Mouse (Mus musculus) midbrain, embryonic 13.5 days (tissue): ENCODE data around the gene Ly86. TPM values are rescaled to one million over a fixed set of nuclear protein-coding genes. Genes with fewer than 3 reads are reported as not detected.
A peak's percentile ranks its signal among the peaks of the same experiment; 100 is the strongest.

Experiments used
- ATAC-seq: fragments of 200-750 bp; cut with Nextera tagmentation; 2 replicates; pipeline ENCODE4 v1.8.0; 2017; ENCODE audit warnings: mild to moderate bottlenecking, moderate TSS enrichment, moderate library complexity
- H3K27ac ChIP-seq: fragments of 300-500 bp; sonication (generic); 2 replicates; pipeline ENCODE4 v1.5.1; 2015; ENCODE audit warnings: inconsistent platforms, mild to moderate bottlenecking, moderate library complexity
- H3K27me3 ChIP-seq: fragments of 300-500 bp; sonication (generic); 2 replicates; pipeline ENCODE4 v1.6.1; 2015; ENCODE audit warnings: mild to moderate bottlenecking, inconsistent platforms
- H3K36me3 ChIP-seq: fragments of 300-500 bp; sonication (generic); 2 replicates; pipeline ENCODE4 v1.6.1; 2015; ENCODE audit warnings: mild to moderate bottlenecking, inconsistent platforms
- H3K4me1 ChIP-seq: fragments of 300-500 bp; sonication (generic); replicated peaks from 2 replicates; pipeline ENCODE4 v1.6.1; 2015; ENCODE audit warnings: inconsistent platforms
- H3K4me2 ChIP-seq: fragments of 300-500 bp; sonication (generic); replicated peaks from 2 replicates; pipeline ENCODE4 v1.6.1; 2015; ENCODE audit warnings: moderate library complexity, mild to moderate bottlenecking, inconsistent platforms
- H3K4me3 ChIP-seq: fragments of 300-500 bp; sonication (generic); replicated peaks from 2 replicates; pipeline ENCODE4 v1.5.1; 2015; ENCODE audit warnings: mild to moderate bottlenecking, inconsistent platforms
- H3K9ac ChIP-seq: fragments of 300-500 bp; sonication (generic); replicated peaks from 2 replicates; pipeline ENCODE4 v1.6.1; 2015; ENCODE audit warnings: mild to moderate bottlenecking, inconsistent platforms
- H3K9me3 ChIP-seq: fragments of 300-500 bp; sonication (generic); 2 replicates; pipeline ENCODE4 v1.6.1; 2016; ENCODE audit warnings: mild to moderate bottlenecking, inconsistent platforms
- WGBS: fragments of 180-500 bp; shearing (Covaris S2); methylation state at CpG from one replicate; pipeline ENCODE4 v1.1.7; 2015; 5-methylcytosine and 5-hydroxymethylcytosine counted together
- polyA plus RNA-seq: library from polyadenylated mRNA; unstranded; fragments of >200 nt; fragmentation: Nextera tagmentation; extraction: Ambion mirVana; gene quantifications from 2 replicates; pipeline ENCODE4 v1.2.1, GENCODE M21; 2015

Gene Ly86
- polyA plus RNA-seq, 1 experiment from 2014 or later, result 7.0 TPM

- ATAC-seq, result no peak
- Histone ChIP-seq H3K27me3 (no peaks in the 10 kb centered on the region), H3K4me3 (no peak overlapping the region), H3K9me3 (no peaks in the 10 kb centered on the region), H3K4me1 (no peaks in the 10 kb centered on the region), H3K4me2 (no peak overlapping the region), H3K27ac (no peak overlapping the region), H3K9ac (no peak overlapping the region), H3K36me3 (no peaks in the 10 kb centered on the region)
- 94% methylated on average over 10 of the region's 10 CpGs for WGBS
Observed at GRCm38 (mm10) chr13:37355642-37356331, 10.8 kb downstream of the Ly86 start.

GRCm38 (mm10) chr13:37356549-37356948, 11.5 kb downstream of the Ly86 start:
- ATAC-seq, result no peak

DNA sequence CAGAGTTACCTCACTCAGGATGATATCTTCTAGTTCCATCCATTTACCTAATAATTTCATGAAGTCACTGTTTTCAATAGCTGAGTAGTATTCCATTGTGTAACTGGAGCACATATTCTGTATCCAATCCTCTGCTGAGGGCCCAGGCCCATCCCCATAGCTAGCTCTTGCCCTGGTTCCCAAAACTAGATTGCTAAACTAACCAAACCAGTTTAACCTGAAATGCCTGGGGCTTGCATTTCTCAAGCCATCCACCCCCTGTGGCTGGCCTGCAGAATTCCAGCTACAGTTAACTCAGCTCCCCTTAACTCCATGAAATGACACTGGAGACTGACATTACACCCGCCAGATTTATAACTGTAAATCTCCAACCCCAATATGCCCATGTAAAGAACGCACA, 13.1 kb downstream of the Ly86 start:
- Histone ChIP-seq H3K9ac (no peak overlapping the region), H3K4me3 (no peak overlapping the region), H3K27ac (no peak overlapping the region), H3K36me3 (no peaks in the 10 kb centered on the region), H3K9me3 (no peaks in the 10 kb centered on the region), H3K4me2 (no peak overlapping the region), H3K27me3 (no peaks in the 10 kb centered on the region), H3K4me1 (no peaks in the 10 kb centered on the region)
- no peak for ATAC-seq
- 90% methylated on average over 2 of the region's 2 CpGs for WGBS

More at GRCm38 (mm10) chr13:37356549-37356948, 11.5 kb downstream of the Ly86 start:
- Histone ChIP-seq H3K27ac (no peak overlapping the region), H3K36me3 (no peaks in the 10 kb centered on the region), H3K9me3 (no peaks in the 10 kb centered on the region), H3K9ac (no peak overlapping the region), H3K4me3 (no peak overlapping the region), H3K27me3 (no peaks in the 10 kb centered on the region), H3K4me2 (no peak overlapping the region), H3K4me1 (no peaks in the 10 kb centered on the region)
- WGBS, result 86% methylated on average over 2 of the region's 2 CpGs

DNA sequence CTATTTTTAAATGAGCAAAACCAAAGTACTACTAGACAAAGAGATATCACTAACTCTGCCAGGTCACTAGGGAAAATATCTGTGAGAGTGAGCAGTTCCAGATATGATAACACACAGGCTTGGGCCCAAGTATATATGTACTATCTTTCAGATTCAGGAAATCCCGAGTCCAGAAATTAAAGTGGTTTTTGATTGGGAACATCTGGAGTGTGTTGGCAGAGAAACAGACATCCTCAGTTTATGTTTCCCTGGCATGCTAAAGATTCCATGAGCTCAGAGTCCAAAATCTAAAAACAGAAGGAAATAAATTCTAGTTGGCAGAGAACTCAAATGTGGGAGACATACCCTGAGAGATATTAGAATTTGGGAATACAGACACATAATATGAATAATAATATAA, 16.2 kb downstream of the Ly86 start:
- H3K27me3 ChIP-seq, result no peaks in the 10 kb centered on the region
- H3K4me3 ChIP-seq, result no peak overlapping the region

GRCm38 (mm10) chr13:37364351-37364750, 19.3 kb downstream of the Ly86 start:
- Histone ChIP-seq H3K9me3 (no peaks in the 10 kb centered on the region), H3K4me1 (no peaks in the 10 kb centered on the region), H3K27me3 (no peaks in the 10 kb centered on the region), H3K4me2 (no peak overlapping the region), H3K9ac (no peak overlapping the region), H3K27ac (no peak overlapping the region), H3K36me3 (no peaks in the 10 kb centered on the region), H3K4me3 (no peak overlapping the region)
- 85% methylated on average over 5 of the region's 5 CpGs for WGBS
- ATAC-seq, result no peak

More for the DNA sequence above, 16.2 kb downstream of the Ly86 start:
- 83% methylated on average over 1 of the region's 1 CpGs for WGBS
- no peaks in the 10 kb centered on the region for H3K36me3 ChIP-seq
- H3K9ac ChIP-seq, result no peak overlapping the region
- H3K4me2 ChIP-seq, result no peak overlapping the region
- no peak for ATAC-seq
- H3K9me3 ChIP-seq, result no peaks in the 10 kb centered on the region
- no peak overlapping the region for H3K27ac ChIP-seq
- no peaks in the 10 kb centered on the region for H3K4me1 ChIP-seq

DNA sequence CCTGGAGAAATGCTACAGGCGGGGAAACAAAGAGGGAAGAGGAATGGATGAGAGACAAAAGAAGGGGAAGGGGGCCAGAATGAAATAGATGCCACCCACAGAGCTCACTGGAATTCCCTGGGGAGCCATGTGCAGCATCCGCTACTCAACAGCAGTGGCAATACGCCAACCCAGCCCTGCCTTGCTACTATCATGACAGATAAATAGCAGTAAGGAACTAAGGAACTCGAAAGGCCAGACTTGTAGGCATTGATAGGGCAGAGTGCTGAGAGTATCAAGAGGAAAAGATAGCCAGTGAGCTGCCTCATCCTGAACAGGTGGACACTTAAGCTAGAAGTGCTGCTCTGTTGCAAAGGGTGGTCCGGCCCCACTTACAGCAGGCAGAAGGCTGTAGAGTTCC, 31.4 kb downstream of the Ly86 start:
- H3K27me3 ChIP-seq, result no peaks in the 10 kb centered on the region
- no peaks in the 10 kb centered on the region for H3K36me3 ChIP-seq
- H3K27ac ChIP-seq, result no peak overlapping the region
- H3K4me3 ChIP-seq, result no peak overlapping the region
- no peaks in the 10 kb centered on the region for H3K9me3 ChIP-seq
- H3K4me2 ChIP-seq, result no peak overlapping the region
- H3K4me1 ChIP-seq, result no peaks in the 10 kb centered on the region
- 70% methylated on average over 5 of the region's 5 CpGs for WGBS
- H3K9ac ChIP-seq, result no peak overlapping the region
- ATAC-seq, result no peak

GRCm38 (mm10) chr13:37388222-37389202, 43.5 kb downstream of the Ly86 start:
- H3K36me3 ChIP-seq, result no peaks in the 10 kb centered on the region
- 0 out of 2 replicates have a peak overlapping the region, but pooled peaks have one; percentile 37 for H3K27ac ChIP-seq
- peak; percentile 79 for ATAC-seq
- H3K27me3 ChIP-seq, result no peaks in the 10 kb centered on the region
- peaks cover 10% of the 10 kb centered on the region for H3K4me1 ChIP-seq
- H3K9ac ChIP-seq, result no peak overlapping the region
- H3K9me3 ChIP-seq, result no peaks in the 10 kb centered on the region
- no peak overlapping the region for H3K4me3 ChIP-seq
- WGBS, result 53% methylated on average over 9 of the region's 9 CpGs
- H3K4me2 ChIP-seq, result no peak overlapping the region

DNA sequence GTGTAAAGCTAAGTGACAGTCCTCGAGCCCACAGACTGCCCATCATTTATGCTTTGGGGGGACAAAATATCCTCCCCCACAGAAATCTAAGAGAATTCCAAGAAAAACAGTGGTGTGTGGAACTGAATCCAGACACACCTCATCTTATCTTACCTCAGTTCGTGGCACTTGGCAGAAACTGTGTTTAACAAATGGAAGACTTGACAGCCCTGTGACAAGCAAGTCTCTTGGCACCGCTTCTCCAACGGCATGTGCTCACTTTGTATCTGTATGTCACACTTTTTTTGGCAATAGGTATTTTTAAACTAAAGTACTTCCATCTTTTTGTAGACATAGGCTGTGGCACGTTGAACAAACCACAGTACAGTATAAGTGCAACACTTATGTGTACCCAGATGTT, 44.3 kb downstream of the Ly86 start:
- no peaks in the 10 kb centered on the region for H3K27me3 ChIP-seq
- H3K4me3 ChIP-seq, result no peak overlapping the region
- no peak overlapping the region for H3K27ac ChIP-seq
- ATAC-seq, result no peak
- H3K36me3 ChIP-seq, result no peaks in the 10 kb centered on the region
- H3K9me3 ChIP-seq, result no peaks in the 10 kb centered on the region
- H3K4me2 ChIP-seq, result no peak overlapping the region
- peaks cover 10% of the 10 kb centered on the region for H3K4me1 ChIP-seq
- H3K9ac ChIP-seq, result no peak overlapping the region
- 82% methylated on average over 5 of the region's 5 CpGs for WGBS

- WGBS, result 91% methylated on average over 4 of the region's 4 CpGs
- Histone ChIP-seq H3K9me3 (no peaks in the 10 kb centered on the region), H3K36me3 (no peaks in the 10 kb centered on the region), H3K9ac (no peak overlapping the region), H3K27me3 (no peaks in the 10 kb centered on the region), H3K4me3 (no peak overlapping the region), H3K4me1 (no peaks in the 10 kb centered on the region; the same call in 1 of the 2 replicates), H3K4me2 (no peak overlapping the region), H3K27ac (no peak overlapping the region)
- ATAC-seq, result no peak
Observed at GRCm38 (mm10) chr13:37398791-37399190, 53.8 kb downstream of the Ly86 start.

- Histone ChIP-seq H3K4me1 (no peaks in the 10 kb centered on the region; the same call in 1 of the 2 replicates), H3K9ac (no peak overlapping the region), H3K36me3 (no peaks in the 10 kb centered on the region), H3K9me3 (no peaks in the 10 kb centered on the region), H3K27ac (no peak overlapping the region), H3K27me3 (no peaks in the 10 kb centered on the region), H3K4me2 (no peak overlapping the region), H3K4me3 (no peak overlapping the region)
- no peak for ATAC-seq
- WGBS, result 96% methylated on average over 8 of the region's 8 CpGs
Observed at GRCm38 (mm10) chr13:37399340-37399739, 54.3 kb downstream of the Ly86 start.

- Histone ChIP-seq H3K4me3 (no peak overlapping the region), H3K27me3 (no peaks in the 10 kb centered on the region), H3K4me1 (no peaks in the 10 kb centered on the region), H3K9ac (no peak overlapping the region), H3K36me3 (no peaks in the 10 kb centered on the region), H3K27ac (no peak overlapping the region), H3K9me3 (no peaks in the 10 kb centered on the region), H3K4me2 (no peak overlapping the region)
- 31% methylated on average over 3 of the region's 3 CpGs for WGBS
- ATAC-seq, result no peak
Observed at GRCm38 (mm10) chr13:37402421-37402820, 57.4 kb downstream of the Ly86 start.

DNA sequence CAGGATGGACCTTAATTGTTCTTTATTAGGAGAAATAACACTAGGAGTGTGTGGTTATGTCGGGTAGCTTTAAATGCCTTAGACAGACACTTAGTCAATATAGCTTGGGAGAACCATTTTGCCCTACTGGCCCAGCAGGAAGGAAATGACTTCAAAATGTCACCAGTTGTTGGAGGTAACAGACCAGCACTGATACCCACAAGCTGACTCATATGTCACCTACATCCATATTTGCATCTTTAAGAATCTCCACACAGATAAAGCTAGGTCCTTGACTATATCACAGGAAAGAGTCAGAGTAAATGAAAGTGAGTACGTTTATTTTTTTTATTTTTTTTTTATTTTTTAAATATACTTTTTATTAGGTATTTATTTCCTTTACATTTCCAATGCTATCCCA, 58.7 kb downstream of the Ly86 start:
- H3K36me3 ChIP-seq, result no peaks in the 10 kb centered on the region
- H3K9ac ChIP-seq, result no peak overlapping the region
- no peak for ATAC-seq
- H3K4me2 ChIP-seq, result no peak overlapping the region
- WGBS, result 91% methylated on average over 2 of the region's 2 CpGs
- no peaks in the 10 kb centered on the region for H3K9me3 ChIP-seq
- no peaks in the 10 kb centered on the region for H3K27me3 ChIP-seq
- H3K4me1 ChIP-seq, result no peaks in the 10 kb centered on the region
- H3K27ac ChIP-seq, result no peak overlapping the region
- H3K4me3 ChIP-seq, result no peak overlapping the region
